Mouse (Mus musculus) heart, postnatal 25 days (tissue): Measurements from ENCODE around the gene Flt3l. TPM values are rescaled to one million over a fixed set of nuclear protein-coding genes. Genes with fewer than 3 reads are reported as not detected.
A peak's percentile ranks its signal among the peaks of the same experiment; 100 is the strongest.
"Not testable (repeated sequence)": the region's sequence is repeated elsewhere in the genome, so short reads cannot be mapped to it uniquely, and the experiment has no call there.

Experiments used
- DNase-seq: peaks from one replicate; pipeline ENCODE4 v3.0.0; 2022; ENCODE audit warnings: low spot score
- intact Hi-C: fragments of 180-260 bp; cut with DNase I; formaldehyde crosslinking; loops from one replicate; pipeline ENCODE4 v1.15.1; 2025
- total RNA-seq, 2 experiments: library from RNA; stranded (reverse); gene quantifications; 2 replicates each; pipeline ENCODE4 v1.2.3; 2021

Flt3l gene
- total RNA-seq, 2 experiments from 2014 or later, result 5.3 to 15.0 TPM

DNA sequence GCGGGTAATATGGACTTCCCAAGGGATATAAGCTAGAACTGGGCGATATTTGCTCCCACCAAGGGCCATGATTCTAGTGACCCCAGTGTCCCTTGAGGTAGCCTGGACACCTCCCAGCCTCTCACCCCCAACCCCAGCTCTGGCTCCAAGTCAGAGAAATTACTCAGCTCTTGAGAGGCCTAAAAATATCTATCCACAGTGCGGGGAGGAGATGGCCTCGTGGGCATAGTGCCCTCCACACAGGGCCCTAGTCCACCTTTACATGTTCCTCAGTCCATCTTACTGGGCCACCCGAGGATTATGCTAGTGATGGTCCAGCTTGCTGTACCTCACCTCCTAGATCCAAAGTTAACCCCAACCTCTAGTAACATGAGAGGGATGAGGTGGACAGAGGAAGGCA lies 28.6 kb upstream of the Flt3l start:
- DNase-seq, result no peak
- intact Hi-C loops, result loop anchor here (5.0 kb wide), 1 partner anchor 132 kb away; no protein-coding TSS in a partner anchor

DNA sequence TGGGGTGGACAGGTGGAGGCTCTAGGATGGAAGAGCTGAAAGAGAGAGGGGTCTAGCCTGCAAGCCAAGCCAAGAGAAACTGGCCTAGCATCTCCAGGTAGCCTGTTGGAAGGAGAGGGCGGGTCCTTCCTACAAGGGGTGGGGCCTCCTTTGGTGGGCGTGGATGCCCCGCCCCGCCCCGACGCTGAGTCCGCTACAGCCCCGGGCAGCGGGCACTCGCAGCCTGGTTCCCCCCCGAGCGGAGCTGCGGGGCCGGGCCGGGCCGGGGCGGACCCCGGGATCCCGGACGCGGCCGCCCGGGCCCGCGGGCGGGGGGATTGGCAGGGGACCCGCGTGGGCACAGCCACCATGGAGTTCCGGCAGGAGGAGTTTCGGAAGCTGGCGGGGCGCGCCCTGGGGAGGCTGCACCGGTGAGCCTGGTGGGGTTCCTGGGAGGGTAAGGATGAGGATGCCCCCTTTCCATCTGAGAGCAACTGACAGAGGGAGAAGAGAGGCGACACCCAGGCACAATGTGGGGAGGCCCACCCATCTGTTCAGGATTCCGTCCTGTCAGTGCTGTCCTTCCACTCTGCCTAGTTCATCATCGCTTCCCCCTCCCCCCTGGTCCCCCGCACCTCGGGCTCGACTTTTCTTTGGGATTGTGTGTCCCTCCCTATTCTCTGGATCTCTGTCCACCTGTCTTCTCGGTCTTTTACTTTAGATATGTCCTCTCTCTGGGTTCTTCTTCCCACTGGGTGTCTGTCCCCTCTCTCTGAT lies 27.7 kb upstream of the Flt3l start, which contains the start of gene Slc17a7:
Gene Slc17a7, plus strand, starts transcription at position 215 of the 756 bp plus-strand sequence.
- no peak for DNase-seq
- intact Hi-C loops, result loop anchor here (5.0 kb wide), 1 partner anchor 133 kb away; no protein-coding TSS in a partner anchor

DNA sequence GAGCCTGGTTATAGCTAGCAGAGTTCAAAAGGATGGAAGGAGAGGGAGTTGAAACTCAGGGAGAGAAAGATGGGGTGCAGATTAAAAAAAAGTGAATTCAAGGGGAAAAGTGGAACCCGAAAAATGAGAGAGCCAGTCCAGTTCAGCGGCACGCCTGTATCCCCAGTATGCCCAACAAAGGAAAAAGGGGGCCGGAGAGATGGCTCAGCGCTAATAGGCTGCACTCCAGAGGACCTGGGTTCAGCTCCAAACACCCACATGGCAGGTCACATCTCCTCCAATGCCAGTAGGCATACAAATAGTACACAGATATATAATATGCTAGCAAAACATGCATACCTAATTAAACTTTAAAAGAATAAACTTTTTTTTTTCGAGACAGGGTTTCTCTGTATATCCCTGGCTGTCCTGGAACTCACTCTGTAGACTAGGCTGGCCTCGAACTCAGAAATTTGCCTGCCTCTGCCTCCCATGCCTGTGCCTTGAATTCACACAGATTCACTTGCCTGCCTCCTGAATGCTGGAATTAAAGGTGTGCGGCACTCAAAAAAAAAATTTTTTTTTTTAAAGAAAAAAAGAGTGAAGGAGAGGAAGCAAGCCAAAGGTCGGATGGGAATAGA lies 26.9 kb upstream of the Flt3l start:
- no peak for DNase-seq
- intact Hi-C loops, result loop anchor here (1.0 to 5.0 kb wide), 2 partner anchors 35 to 134 kb away; no protein-coding TSS in a partner anchor

DNA sequence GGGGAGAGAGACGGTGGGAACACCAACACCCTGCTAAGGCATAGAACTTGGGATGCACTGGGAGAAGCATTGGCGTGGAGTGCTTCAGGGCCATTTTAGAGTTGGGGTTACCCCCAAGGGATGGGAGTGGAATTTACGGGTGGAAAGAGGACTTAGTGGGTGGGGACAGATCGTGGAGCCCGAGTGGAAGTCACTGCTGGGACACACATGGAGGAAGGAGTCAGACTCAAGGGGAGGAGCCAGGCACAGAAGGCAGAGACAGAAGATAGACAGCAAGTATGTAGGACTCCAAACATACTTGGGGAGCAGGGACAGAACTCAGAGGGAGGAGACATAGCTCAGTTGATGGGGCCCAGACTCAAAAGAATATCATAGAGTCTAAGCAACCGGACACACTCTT lies 26.3 kb upstream of the Flt3l start:
- intact Hi-C loops, result loop anchor here (1.0 to 5.0 kb wide), 2 partner anchors 36 to 135 kb away; no protein-coding TSS in a partner anchor
- DNase-seq, result no peak

DNA sequence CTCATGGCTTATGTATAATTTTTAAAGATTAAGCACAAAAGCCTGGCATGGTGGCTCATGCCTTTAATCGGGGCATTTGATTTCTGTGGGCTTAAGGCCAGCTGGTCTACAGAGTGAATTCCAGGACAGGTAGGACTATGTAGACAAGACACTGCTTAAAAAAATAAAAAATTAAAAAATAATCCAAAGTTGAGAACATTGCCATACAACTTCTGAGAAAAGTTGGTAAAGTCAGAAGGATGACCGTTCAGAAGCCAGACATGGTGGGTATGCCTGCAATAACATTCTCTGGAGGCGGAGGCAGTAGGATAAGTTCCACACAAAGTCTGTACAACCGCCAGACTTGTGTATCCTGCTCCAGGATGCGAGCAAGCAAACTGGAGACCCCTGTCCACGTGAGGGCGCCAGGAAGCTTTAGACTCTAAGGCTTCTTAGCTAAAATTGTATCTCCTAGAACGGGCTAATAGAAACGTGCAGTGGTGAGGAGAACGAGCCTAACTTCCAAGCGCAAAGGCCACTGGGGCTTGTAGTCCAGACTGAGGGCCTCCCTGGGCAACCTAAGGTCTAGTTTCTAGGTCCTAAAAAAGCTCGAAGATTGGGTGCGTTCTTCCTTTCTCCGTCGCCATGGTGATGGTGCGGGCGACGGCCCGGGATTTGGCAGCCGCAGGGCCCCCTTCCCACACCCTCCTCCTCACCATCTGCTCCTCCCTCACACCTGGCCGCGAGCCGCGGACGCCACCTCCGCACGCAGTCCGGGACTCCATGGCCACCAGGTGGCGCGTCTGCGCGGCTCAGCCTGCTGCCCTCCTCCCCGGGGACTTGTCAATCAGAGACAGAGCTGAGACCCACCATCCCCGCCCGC lies 25.6 kb upstream of the Flt3l start:
- peak; percentile 75 for DNase-seq
- intact Hi-C loops, result loop anchor here (1.0 to 5.0 kb wide), 2 partner anchors 36 to 135 kb away; no protein-coding TSS in a partner anchor

DNA sequence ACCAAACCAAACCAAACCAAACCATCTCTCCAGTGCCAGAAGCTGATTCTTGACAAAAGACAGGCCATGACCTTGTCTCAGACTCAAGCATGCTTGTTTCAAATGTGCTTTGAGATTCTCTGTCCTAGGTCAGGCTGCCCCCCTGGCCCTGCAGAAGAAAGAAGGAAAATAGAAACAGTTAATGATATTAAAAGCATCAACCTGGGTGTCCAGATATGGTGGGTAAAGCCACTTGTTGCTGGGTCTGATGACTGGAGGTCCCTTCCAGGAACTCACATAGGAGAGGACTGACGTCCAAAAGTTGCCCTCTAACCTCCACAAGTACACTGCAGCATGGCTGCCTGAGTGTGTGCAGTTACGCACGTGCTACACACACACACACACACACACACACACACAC lies 24.6 kb upstream of the Flt3l start:
- DNase-seq, result no peak
- intact Hi-C loops, result loop anchor here (5.0 kb wide), 1 partner anchor 136 kb away; no protein-coding TSS in a partner anchor

DNA sequence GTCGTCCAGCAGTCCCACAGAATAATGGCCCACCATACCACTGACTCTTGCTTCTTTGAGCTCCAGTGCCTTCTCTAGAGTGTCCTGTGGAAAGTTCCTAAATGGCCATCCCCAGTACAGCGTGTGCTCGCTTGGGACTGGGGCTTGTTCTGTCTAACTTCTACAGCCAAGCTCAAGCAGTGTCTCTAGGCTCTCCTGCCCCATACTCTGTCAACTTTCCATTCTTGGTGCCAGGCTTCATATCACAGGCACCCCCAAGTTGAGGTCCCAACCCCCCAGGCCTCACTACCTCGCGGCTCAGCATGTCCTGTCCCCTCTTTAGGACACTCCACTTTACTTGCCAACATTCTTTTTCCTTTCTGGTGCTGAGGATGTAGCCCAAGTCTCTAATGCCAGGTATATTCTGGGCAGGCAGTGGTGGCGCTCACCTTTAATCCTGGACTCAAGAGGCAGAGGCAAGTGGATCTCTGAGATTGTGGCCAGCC lies 24.1 kb upstream of the Flt3l start:
- intact Hi-C loops, result loop anchor here (5.0 kb wide), 1 partner anchor 137 kb away; no protein-coding TSS in a partner anchor

DNA sequence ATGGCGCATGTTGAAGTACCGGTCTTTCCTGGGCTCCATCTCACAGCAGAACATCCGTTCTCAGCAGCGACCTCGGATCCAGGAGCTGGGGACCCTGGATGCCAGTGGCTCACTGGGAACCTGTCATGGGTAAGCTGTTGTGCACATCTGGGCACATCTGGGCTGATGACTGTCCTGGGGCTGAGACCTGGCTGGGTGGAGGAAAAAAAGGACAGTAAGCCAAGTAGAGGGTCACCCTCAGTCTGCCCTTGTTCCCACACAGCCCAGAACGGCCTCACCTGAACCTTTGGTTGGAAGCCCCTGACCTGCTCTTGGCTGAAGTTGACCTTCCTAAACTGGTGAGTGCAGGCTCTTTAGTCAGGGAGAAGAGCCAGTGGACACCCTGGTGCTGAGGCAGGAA lies 22.8 kb upstream of the Flt3l start:
- intact Hi-C loops, result no loop called here
- DNase-seq, result no peak

More for the DNA sequence above, 24.1 kb upstream of the Flt3l start:
- DNase-seq, result no peak

DNA sequence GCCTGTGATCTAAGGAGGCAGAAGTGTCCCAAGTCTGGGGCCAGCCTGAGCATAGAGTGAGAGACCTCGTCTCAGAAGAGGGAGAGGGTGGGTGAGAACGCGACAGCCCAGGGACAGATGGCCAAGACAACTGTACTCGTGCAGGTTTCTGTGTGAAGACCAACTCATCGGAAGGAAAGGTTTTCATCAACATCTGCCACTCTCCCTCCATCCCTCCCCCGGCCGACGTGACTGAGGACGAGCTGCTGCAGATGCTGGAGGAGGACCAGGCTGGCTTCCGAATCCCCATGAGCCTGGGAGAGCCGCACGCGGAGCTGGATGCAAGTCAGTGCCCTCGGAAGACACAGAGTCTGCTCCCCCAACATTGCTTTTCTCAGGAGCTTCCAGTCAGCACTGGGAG lies 21.2 kb upstream of the Flt3l start:
- intact Hi-C loops, result no loop called here
- no peak for DNase-seq

DNA sequence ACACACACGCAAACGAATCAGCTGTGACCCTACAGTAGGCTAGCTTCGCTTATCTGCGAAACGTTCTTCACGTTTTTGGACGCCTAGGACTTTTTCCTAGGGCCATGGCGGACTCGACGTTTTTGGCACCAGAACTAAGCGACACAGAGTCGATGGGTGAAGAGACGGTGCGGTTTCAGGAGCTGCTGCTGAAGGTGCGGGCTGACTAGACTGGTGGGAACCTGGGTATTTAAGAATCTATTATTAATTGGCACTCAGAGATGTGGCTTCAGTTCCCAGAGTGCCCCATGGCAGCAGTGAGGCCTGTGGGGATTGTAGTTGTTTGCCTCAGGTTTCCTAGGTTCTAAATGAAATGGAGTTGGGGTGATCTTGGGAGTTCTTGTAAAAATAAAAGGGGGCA lies 20.0 kb upstream of the Flt3l start:
- intact Hi-C loops, result no loop called here
- no peak for DNase-seq

DNA sequence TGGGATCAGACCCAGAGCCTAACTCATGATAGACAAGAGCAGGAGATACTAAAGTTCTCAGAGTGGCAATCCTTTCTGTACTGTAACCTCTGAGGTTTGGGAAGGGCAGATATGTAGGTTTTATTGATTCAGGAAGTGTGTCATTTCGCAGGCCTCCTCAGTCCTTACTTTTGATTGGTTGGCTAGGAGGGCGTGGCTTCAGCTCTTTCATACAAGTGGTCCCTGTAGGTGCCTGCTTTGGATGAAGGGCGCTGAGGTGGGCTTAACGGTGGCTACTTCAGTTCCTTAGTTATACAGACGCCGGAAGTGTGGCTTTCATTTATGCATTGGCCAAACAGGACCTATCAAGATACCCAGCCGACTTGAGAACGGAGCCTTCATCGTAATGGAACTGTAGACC lies 19.4 kb upstream of the Flt3l start:
- intact Hi-C loops, result no loop called here
- no peak for DNase-seq

DNA sequence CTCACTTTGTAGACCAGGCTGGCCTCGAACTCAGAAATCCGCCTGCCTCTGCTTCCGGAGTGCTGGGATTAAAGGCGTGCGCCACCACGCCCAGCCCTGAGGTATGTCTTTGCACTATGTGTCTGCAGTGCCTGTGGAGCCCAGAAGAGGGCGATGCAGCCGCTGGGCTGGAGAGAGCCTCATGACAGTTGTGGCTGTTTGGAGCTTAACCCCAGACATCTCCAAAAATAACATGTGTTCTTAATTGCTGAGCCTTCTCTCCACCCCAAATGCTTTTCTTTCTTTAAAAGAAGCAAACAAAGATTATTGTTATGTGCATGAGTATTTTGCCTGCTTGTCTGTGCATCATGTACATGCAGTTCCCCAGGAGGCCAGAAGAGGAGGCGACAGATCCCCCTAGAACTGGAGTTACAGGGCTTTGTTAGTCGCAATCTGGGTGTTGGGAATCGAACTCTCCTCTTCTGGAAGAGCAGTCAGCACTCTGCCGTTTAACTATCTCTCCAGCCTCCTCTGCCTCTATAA lies 18.8 kb upstream of the Flt3l start:
- intact Hi-C loops, result no loop called here
- DNase-seq, result no peak

DNA sequence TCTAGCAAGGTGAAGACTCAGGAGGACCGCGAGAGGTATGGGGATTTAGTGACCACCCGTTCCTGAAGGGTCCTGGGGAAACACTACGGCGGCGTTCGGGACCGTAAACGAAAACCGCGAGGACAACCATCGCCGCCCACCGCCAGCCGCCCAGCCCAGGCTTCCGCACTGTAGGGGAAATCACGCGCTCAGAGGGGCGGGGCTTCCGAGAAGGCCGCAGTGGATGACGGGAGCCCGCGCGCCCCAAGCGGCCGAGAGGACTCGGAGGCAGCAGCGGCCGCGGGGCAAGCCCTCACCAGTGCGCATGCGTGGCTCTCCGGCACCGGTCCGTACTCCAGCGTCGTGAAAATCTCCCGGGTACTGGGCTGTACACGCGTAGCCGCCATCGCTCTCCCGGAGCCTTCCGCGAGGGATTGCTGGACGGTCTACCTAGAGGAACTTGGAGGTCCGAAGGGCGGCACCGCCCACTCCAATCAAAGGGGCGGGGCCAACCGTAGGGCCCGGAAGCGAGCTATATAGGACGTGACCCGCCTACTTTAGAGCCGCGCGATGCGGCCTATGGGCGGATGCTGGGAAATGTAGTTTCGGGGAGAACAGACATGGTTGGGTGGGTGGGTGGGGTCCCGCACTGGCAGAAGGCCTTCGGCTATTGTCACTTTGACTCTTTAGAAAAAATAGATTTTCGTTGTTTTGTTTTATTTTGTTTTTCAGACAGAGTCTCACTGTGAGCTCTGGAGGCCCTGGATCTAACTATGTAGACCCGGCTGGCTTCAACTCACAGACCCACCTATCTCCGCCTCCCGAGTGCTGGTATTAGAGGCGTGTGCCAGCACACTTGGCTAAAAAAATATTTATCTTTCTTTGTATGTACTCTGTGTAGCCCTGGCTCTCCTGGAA lies 18.1 kb upstream of the Flt3l start, which contains the start of the genes Pih1d1 and Aldh16a1:
Gene Pih1d1, plus strand, starts transcription at position 208 of the 897 bp plus-strand sequence.
Gene Aldh16a1, minus strand, starts transcription at position 489 of the 897 bp plus-strand sequence.
- peak; percentile 95 for DNase-seq
- intact Hi-C loops, result no loop called here

DNA sequence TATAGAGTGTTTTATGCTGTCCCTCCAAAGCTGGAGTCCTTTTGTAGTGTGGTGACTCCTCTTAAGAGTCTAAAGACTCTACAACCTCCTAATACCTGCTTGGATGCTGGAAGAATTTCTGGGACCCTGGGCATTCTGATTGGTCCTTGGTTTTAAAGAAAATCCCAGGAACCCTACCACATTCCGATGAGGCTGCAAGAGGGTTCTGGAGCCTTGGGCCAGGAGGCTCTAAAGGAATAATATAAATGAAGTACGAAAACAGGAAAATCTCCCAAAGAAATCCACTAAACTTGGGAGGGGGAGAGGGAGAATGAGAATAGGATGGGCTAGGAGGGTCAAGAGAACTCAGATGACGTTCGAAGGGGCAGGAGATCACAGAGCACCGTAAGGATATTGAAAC lies 17.4 kb upstream of the Flt3l start:
- intact Hi-C loops, result no loop called here

DNA sequence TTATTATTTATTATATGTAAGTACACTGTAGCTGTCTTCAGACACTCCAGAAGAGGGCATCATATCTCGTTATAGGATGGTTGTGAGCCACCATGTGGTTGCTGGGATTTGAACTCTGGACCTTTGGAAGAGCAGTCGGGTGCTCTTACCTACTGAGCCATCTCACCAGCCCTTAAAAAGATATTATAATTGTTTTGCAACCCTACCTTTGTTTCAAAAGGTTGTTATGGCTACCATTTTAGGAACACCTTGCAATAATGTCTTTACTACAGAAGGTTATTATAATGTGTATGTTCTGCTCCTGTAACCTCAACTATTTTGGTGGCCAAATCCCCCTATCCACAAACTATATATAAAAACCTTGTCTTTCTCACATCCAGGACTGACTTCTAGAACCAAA lies 16.8 kb upstream of the Flt3l start:
- intact Hi-C loops, DNase-seq: not testable (repeated sequence)

More for the DNA sequence above, 17.4 kb upstream of the Flt3l start:
- no peak for DNase-seq

DNA sequence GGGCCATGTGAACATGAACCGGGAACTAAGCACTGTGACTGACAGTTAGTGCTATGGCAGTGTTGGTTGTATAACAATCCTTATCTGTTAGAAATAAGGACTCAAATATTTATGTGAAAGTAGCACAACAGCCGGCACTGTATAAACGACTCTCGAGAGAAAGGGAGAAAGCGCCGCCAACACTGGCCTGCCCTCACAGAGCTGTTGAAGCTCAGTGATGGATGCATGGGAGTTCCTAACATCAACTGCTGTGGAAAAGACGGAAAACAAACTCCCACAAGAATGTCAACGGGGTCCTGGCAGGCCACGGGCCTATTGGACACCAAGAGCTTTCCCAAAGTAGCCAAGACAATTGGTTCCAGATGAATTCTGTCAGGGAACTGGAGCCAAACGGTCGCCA lies 15.1 kb upstream of the Flt3l start:
- intact Hi-C loops, result no loop called here
- DNase-seq, result peak; percentile 62

DNA sequence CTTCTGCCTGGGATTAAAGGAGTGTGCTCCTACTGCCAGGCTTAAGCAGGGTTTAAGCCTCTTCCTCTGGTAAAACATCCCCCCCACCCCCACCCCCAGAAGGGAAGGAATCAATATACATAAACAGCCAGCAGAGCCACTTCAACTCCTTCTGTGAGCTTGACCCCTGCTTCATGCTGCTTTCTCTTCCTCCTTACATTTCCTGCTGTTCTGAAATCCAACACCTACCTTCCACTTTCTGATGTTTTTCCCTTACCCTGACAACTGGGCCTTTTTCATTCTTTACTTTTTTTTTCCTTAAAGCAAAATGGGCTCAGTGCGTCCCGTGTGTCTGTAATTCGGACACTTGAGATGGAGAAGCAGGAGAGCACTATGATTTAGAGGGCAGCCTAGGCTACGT lies 14.1 kb upstream of the Flt3l start:
- intact Hi-C loops, result no loop called here
- no peak for DNase-seq

DNA sequence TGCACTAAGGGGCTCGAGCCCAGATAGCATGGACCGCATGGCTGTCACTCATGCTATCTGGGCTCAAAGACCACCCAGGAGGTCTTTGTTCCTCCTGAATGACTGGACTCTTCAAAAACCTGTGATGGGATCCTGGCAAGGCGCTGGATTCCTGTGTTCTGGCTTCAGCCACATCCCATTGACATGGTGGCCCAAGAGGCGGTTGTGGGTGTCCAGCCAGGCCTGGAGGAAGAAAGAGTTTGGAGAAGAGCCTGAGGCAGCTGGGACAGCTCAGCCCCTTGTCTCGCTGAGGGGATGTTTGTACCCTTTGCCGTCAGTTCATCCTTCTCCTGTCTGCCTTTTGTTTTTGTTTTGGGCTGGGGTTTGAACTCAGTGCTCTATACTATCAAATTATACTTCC lies 13.3 kb upstream of the Flt3l start:
- peak; percentile 57 for DNase-seq
- intact Hi-C loops, result no loop called here
